Mouse (Mus musculus) olfactory bulb, adult 2 months (tissue): ENCODE data around the gene Ryr2. TPM values are rescaled to one million over a fixed set of nuclear protein-coding genes. Genes with fewer than 3 reads are reported as not detected.
A peak's percentile ranks its signal among the peaks of the same experiment; 100 is the strongest.

Source experiments
- H3K27ac ChIP-seq: fragments of 200-500 bp; 2 replicates; pipeline ENCODE4 v1.5.1; 2012; ENCODE audit warnings: low read depth, low read length; ENCODE audit not compliant: insufficient read depth
- H3K4me1 ChIP-seq: fragments of 200-500 bp; 2 replicates; pipeline ENCODE4 v1.6.1; 2012; ENCODE audit warnings: low read length; ENCODE audit not compliant: control insufficient read depth, insufficient read depth
- H3K4me3 ChIP-seq: fragments of 200-500 bp; 2 replicates; pipeline ENCODE4 v1.5.1; 2012; ENCODE audit warnings: mild to moderate bottlenecking, low read depth, low read length, moderate library complexity; ENCODE audit not compliant: insufficient read depth
- CTCF ChIP-seq: fragments of 200-500 bp; IDR thresholded peaks from 2 replicates; pipeline ENCODE4 v1.5.1; 2012; ENCODE audit warnings: low read depth, mild to moderate bottlenecking, low read length, moderate library complexity; ENCODE audit not compliant: insufficient read depth
- POLR2A ChIP-seq: fragments of 200-500 bp; IDR thresholded peaks from 2 replicates; pipeline ENCODE4 v1.6.1; 2012; ENCODE audit warnings: mild to moderate bottlenecking, low read depth, low read length, moderate library complexity; ENCODE audit not compliant: insufficient read depth
- WGBS: fragments of 180-500 bp; shearing (Covaris S2); methylation state at CpG from one replicate; pipeline ENCODE4 v1.1.7; 2018; 5-methylcytosine and 5-hydroxymethylcytosine counted together
- polyA plus RNA-seq: library from polyadenylated mRNA; stranded (reverse); fragments of >200 nt; gene quantifications from 2 replicates; pipeline ENCODE4 v1.2.4, GENCODE M21; 2012; ENCODE audit warnings: low replicate concordance; ENCODE audit not compliant: missing spikeins, insufficient read depth, insufficient read length

The Ryr2 gene
- polyA plus RNA-seq, 1 experiment, result 196 TPM

DNA sequence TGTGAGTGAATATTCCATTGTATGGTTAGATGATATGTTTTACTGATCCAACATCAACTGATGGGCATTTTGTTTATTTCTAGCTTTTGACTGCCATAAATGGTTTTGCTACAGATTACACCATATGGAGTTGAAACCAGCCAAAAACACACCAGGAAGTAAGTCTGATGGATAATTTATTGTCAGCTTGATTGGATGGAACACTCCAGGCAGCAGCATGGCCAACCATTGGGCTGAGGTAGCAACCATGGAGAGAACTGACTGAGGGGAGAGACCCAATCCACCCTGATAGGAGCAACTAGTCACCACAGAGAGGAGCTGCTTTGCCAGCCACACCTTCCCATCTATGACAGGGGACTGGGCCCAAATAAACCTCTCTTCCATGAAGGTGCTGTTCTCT lies 19.4 kb upstream of the Ryr2 start:
- H3K27ac ChIP-seq, result no peak overlapping the region
- peaks cover 2% of the 10 kb centered on the region; the same call in 1 of the 2 replicates for H3K4me1 ChIP-seq
- TF ChIP-seq POLR2A, result no peak
- no peak for TF ChIP-seq CTCF
- H3K4me3 ChIP-seq, result no peak overlapping the region

DNA sequence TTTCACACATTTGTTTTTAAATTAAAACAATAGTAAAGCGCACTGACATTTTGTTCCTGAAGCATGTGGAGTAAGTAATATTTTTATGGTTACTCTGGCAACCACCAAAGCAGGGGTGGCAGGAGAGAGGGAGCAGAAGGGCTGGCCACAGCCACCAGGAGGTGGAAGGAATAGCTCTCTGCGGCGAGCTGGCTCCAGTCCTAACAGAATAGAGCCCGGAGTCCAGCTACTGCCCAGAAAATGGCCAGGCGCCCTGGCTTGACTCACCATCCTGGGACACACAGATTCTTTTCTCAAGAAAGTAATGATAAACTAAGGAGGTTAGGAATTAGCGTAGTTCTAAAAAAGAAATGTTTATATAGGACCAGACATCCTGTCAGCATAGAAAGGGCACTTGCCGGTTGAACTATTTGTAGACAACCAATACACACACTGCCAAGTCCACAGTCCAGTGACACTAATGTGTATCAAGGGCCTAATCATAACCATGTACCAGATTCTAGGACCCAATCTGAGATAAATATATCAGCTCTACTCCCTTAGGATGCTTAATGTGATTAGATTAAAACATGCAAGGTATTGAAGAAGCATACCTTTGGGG lies 18.3 kb upstream of the Ryr2 start:
- 39% methylated on average over 7 of the region's 7 CpGs for WGBS
- Histone ChIP-seq H3K4me1 (peaks cover 2% of the 10 kb centered on the region; the same call in 1 of the 2 replicates), H3K4me3 (no peak overlapping the region), H3K27ac (no peak overlapping the region)
- TF ChIP-seq POLR2A (no peak), CTCF (no peak)

DNA sequence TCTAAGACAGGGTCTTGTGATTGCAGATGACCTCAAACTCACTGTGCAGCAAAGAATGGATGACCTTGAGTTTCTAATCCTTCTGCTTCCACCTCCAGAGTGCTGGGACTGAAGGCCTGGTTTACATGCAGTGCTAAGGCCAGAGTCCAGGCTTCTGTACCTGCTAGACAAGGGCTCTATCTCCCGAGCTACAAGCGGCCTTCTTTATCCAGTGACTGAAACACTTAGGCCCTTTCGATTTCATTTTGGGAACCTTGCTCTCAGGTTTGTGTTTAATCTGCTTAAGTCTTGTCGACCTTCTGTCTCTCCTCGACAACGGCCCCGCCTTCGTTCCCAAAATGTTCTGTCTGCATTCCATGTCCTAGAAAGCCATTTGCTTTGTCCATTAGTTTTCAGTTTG lies 8.8 kb upstream of the Ryr2 start:
- 92% methylated on average over 8 of the region's 8 CpGs for WGBS
- H3K27ac ChIP-seq, result no peak overlapping the region
- TF ChIP-seq CTCF, result no peak
- no peak for TF ChIP-seq POLR2A
- no peak overlapping the region for H3K4me3 ChIP-seq
- no peaks in the 10 kb centered on the region for H3K4me1 ChIP-seq

DNA sequence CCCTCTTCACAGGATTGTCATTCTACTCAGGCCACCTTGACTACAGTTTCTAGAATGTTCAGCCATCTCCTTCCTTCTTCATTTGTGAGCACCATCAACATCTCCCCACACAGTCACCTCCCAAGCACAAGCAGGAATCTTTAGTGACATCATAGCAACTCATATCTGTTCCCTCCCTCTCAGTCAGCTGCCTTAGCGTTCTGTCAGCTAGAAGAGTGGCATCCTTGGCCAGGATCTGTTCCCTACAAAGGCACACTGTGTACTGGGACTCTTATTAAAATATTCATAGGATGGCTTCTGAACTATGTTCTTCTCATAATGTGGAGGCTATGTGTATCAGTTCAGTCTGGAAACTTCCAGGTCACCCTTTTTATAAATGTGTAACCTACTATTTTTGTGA lies 8.1 kb upstream of the Ryr2 start:
- WGBS, result 74% methylated on average over 1 of the region's 1 CpGs
- Histone ChIP-seq H3K27ac (no peak overlapping the region), H3K4me3 (no peak overlapping the region), H3K4me1 (no peaks in the 10 kb centered on the region)
- TF ChIP-seq CTCF (no peak), POLR2A (no peak)

DNA sequence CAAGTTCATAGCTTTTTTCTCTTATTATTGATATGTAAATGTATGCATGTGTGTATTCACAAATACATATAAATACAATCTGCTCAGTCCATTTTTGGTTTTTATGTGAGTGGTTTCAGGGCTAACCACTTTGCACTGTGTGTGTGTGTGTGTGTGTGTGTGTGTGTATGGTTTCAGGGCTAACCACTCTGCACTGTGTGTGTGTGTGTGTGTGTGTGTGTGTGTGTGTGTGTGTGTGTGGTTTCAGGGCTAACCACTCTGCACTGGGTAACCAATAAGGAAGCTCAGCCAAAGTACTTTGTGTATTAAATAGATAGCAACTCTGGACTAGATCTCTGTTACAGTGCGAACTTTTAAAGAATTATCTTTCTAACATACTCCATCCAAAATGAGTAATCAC lies 2.2 kb upstream of the Ryr2 start:
- 94% methylated on average over 1 of the region's 1 CpGs for WGBS
- no peak overlapping the region for H3K27ac ChIP-seq
- no peak overlapping the region for H3K4me3 ChIP-seq
- no peak for TF ChIP-seq CTCF
- TF ChIP-seq POLR2A, result no peak
- H3K4me1 ChIP-seq, result peaks cover 4% of the 10 kb centered on the region

DNA sequence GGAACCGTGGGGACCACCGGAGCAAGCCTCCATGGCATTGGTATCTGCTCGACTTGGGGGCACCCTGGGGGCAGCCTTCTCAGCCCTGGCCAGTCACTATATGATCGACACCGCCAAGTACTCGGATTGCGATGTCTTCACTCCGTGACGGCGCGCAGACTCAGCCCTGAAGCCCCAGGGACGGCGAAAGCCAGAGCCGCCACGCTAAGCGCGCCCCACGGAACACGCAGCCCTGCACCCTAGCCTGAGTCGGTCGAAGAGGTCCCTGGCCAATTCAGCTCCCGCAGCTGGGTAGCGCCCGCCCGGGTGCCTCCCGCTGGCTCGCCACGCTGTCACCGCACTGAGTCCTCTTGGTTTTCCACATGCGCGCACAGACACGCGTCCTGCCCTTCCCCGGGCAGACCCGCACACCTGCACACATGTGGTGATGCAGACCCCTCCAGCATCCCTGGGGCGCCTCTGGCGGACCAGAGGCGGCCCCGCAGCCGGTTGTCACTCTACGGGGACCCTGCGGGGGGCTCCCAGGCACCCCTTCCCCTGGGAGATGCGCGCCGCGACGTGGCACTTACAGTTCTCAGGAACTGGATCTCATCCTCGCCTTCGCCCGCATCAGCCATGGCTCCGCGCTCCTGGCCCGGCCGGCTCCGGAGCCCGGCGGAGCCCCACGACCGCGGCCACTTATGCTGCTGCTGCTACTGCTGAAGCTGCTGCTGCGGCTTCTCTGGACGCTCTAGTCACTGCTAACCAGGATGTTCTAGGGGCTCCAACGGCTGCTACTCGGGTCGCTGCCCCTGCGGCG lies 716 bp downstream of the Ryr2 start:
- Histone ChIP-seq H3K27ac (peak overlapping the region; percentile 70), H3K4me3 (peak overlapping the region; percentile 73), H3K4me1 (peaks cover 10% of the 10 kb centered on the region)
- WGBS, result under 1% methylated on average over 66 of the region's 67 CpGs
- TF ChIP-seq POLR2A (no peak), CTCF (no peak)

DNA sequence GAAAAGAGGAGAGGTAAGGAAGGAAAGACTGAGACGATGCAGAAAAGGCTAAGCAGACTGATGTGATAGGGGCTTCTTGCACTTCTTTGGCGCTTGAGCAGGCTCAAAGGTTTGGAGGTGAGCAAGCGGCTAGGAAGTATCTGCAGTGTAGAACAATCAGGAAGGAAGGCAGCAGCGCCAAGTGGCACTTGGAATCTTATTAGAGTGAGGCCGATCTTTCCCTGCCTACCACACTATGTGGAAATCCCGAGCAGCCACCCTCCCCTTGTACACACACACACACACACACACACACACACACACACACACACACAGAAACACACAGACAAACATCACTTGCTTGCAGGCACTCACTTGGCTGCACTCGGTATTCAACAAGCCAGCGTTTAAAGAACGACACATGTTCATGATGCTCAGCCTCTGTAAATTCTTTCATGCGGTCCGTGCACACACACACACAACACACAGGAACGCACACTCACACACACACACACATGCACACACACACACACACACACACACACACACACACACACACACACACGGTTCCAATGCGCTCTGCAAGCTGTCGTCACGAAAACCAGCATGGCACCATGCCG lies 1.4 kb downstream of the Ryr2 start:
- WGBS, result under 1% methylated on average over 17 of the region's 17 CpGs
- TF ChIP-seq CTCF (no peak), POLR2A (no peak)
- peak overlapping the region; percentile 70 for H3K27ac ChIP-seq
- H3K4me3 ChIP-seq, result peak overlapping the region; percentile 73
- H3K4me1 ChIP-seq, result peaks cover 12% of the 10 kb centered on the region

DNA sequence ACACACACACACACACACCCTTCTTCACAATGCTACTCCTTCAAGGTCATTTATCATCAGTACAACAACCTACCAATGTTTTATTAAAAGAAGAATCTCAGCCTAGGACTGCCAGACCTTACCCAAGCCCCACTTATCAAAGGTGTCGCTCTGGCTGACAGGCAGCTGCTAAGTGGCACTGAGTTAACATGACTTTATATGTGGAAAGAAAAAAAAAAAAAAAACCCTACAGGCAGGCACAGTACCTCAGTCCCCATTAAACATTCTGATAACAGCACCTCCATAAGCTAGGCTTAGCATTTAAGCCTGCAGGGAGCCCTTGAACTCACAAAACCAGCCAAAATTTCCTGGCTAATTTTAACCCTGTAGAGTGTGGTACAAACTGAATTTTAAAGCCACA lies 2.4 kb downstream of the Ryr2 start:
- Histone ChIP-seq H3K27ac (no peak overlapping the region), H3K4me3 (no peak overlapping the region), H3K4me1 (peaks cover 15% of the 10 kb centered on the region)
- WGBS, result 52% methylated on average over 1 of the region's 1 CpGs
- no peak for TF ChIP-seq POLR2A
- TF ChIP-seq CTCF, result no peak

DNA sequence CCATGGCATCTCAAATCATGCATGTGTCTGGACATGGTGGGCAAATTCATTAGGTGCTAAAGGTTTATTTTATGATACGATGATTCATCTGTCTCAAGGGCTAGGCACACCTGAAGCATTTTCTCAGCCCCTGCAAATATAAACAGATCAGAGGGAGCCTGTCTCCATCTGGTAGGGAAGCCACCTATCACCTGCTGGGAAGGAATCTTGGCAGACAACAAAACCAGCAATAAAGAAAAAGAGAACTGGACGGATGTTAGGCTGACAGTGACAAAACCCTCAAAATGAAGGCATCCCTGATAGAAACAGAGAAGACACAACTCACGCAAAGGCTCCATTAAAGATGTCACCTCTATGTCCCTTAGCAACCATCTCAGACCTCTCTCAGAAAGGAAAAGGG lies 3.7 kb downstream of the Ryr2 start:
- 62% methylated on average over 3 of the region's 3 CpGs for WGBS
- TF ChIP-seq CTCF (no peak), POLR2A (no peak)
- Histone ChIP-seq H3K27ac (no peak overlapping the region), H3K4me3 (no peak overlapping the region), H3K4me1 (peaks cover 17% of the 10 kb centered on the region)
